Mouse (Mus musculus): ENCODE measurements around the gene Selenok.

DNA sequence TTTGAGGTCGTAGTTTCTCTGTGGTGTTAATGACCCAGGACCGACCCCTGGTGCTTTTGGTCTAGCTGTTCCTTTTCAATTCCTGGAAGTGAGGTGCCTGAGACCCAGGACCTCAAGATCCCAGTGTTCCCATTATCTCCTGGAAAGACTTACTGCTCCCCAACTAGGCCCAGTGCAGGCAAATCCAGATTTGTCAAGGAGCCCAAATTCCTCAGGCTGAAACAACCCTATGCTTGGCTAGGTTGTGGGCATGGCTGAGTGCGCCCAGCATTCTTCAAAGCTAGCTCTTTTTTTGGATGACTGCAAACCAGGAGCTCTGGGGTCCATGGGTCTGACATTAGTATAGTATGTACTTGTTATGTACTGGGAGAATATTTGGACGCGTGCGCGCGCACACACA, 51.3 kb downstream of the Selenok start:
- TF ChIP-seq MAZ (IDR thresholded peaks at IDR 0.05; ENCODE audit: low read depth, low read length), result no peak
- TF ChIP-seq MAFK (IDR thresholded peaks at IDR 0.05; ENCODE audit: borderline replicate concordance, low read depth, low read length), result no peak
- no peak for TF ChIP-seq ETS1 (IDR thresholded peaks at IDR 0.05; ENCODE audit: low read depth, low read length)
- TF ChIP-seq POLR2A (IDR thresholded peaks at IDR 0.05; ENCODE audit: control insufficient read depth in 1 of 2, insufficient read depth in 1 of 2, low read depth in 1 of 2, low read length in 2 of 2, poor library complexity in 1 of 2), result no peak
- no peak for TF ChIP-seq POLR2AphosphoS5 (IDR thresholded peaks at IDR 0.05; ENCODE audit: borderline replicate concordance, low read depth, low read length)
- no peak for TF ChIP-seq MEF2A (IDR thresholded peaks at IDR 0.05; ENCODE audit: extremely low read depth, insufficient replicate concordance, low read depth, low read length, poor library complexity, severe bottlenecking)
- TF ChIP-seq CTCF (IDR thresholded peaks at IDR 0.05 in 2 of 3, conservative IDR thresholded peaks at IDR 0.05 in 1 of 3; ENCODE audit: control insufficient read depth in 1 of 3, insufficient read depth in 1 of 3, low read depth in 2 of 3, low read length in 3 of 3, poor library complexity in 1 of 3, severe bottlenecking in 1 of 3), result no peak
- no peak for TF ChIP-seq UBTF (IDR thresholded peaks at IDR 0.05; ENCODE audit: borderline replicate concordance, insufficient read depth, low read depth, low read length)

Data from MEL (cell line).